Mouse (Mus musculus) CH12.LX (cell line): ENCODE results near the gene Map2k6.

Experiments used
- CTCF ChIP-seq, 2 experiments: IDR thresholded peaks in 1 of 2; conservative IDR thresholded peaks in 1 of 2; 2 replicates each; pipeline ENCODE4 v1.5.1; 2011 to 2012; ENCODE audit warnings: low read depth in 2 of 2, low read length in 2 of 2, improper control_type of control experiment in 1 of 2, inconsistent platforms in 1 of 2, mild to moderate bottlenecking in 1 of 2, moderate library complexity in 1 of 2
- E2F4 ChIP-seq: IDR thresholded peaks from 2 replicates; pipeline ENCODE4 v1.6.1; 2011; ENCODE audit warnings: low read depth, low read length, improper control_type of control experiment; ENCODE audit not compliant: insufficient replicate concordance
- EP300 ChIP-seq: IDR thresholded peaks from 2 replicates; pipeline ENCODE4 v1.6.1; 2011; ENCODE audit warnings: low read length, improper control_type of control experiment
- GABPA ChIP-seq: IDR thresholded peaks from 2 replicates; pipeline ENCODE4 v1.6.1; 2012; ENCODE audit warnings: low read depth, low read length, improper control_type of control experiment, inconsistent platforms; ENCODE audit not compliant: insufficient replicate concordance
- HCFC1 ChIP-seq: IDR thresholded peaks from 2 replicates; pipeline ENCODE4 v1.6.1; 2012; ENCODE audit warnings: low read depth, mild to moderate bottlenecking, inconsistent platforms, low read length, improper control_type of control experiment
- MYC ChIP-seq: IDR thresholded peaks from 2 replicates; pipeline ENCODE4 v1.6.1; 2011; ENCODE audit warnings: low read depth, mild to moderate bottlenecking, improper control_type of control experiment, low read length
- POLR2A ChIP-seq: IDR thresholded peaks from 2 replicates; pipeline ENCODE4 v1.6.1; 2011; ENCODE audit warnings: low read depth, mild to moderate bottlenecking, improper control_type of control experiment, low read length
- POLR2AphosphoS2 ChIP-seq: IDR thresholded peaks from 2 replicates; pipeline ENCODE4 v1.6.1; 2011; ENCODE audit warnings: low read depth, low read length, improper control_type of control experiment
- SMC3 ChIP-seq: IDR thresholded peaks from 2 replicates; pipeline ENCODE4 v1.6.1; 2011; ENCODE audit warnings: low read depth, low read length, improper control_type of control experiment
- USF2 ChIP-seq: conservative IDR thresholded peaks from 2 replicates; pipeline ENCODE4 v1.6.1; 2011; ENCODE audit warnings: low read depth, low read length, improper control_type of control experiment

- no peak for TF ChIP-seq CTCF (conservative IDR thresholded peaks at IDR 0.05 in 1 of 2, IDR thresholded peaks at IDR 0.05 in 1 of 2; ENCODE audit: low read depth in 2 of 2, low read length in 2 of 2)
- peak; percentile 77 for TF ChIP-seq MYC
- TF ChIP-seq HCFC1 = no peak
- no peak for TF ChIP-seq POLR2A
- TF ChIP-seq GABPA = no peak
- no peak; the same call in 1 of the 2 replicates for TF ChIP-seq SMC3
- no peak for TF ChIP-seq E2F4
- no peak for TF ChIP-seq POLR2AphosphoS2
- TF ChIP-seq EP300 = peak; percentile 30; the same call in 1 of the 2 replicates
- no peak for TF ChIP-seq USF2
These were observed 38.1 kb downstream of the Map2k6 start for GRCm38 (mm10) chr11:110436998-110437397.
